Mouse (Mus musculus) forebrain, embryonic 14.5 days (tissue): ENCODE measurements around the gene Mettl8. TPM values are rescaled to one million over a fixed set of nuclear protein-coding genes. Genes with fewer than 3 reads are reported as not detected.

Source experiments
- polyA plus RNA-seq: library from polyadenylated mRNA; unstranded; fragments of >200 nt; fragmentation: Nextera tagmentation; extraction: Ambion mirVana; gene quantifications from 2 replicates; pipeline ENCODE4 v1.2.1, GENCODE M21; 2014

The Mettl8 gene
- polyA plus RNA-seq, 1 experiment from 2014 or later, result 19.1 TPM

Other genes with a start within 250 kb of the Mettl8 start
- gene Tlk1, start 229.9 kb downstream of the Mettl8 start, polyA plus RNA-seq, result 23.5 TPM in 2 replicates
- 23.6 and 26.9 TPM in 2 replicates for gene Dcaf17, start 255 bp downstream of the Mettl8 start, polyA plus RNA-seq
- gene Cybrd1, start 62.3 kb upstream of the Mettl8 start, polyA plus RNA-seq, result 0.55 and 0.69 TPM in 2 replicates
- gene Dync1i2, start 156.1 kb upstream of the Mettl8 start, polyA plus RNA-seq, result 195 and 222 TPM in 2 replicates